Mouse (Mus musculus) right cerebral cortex, postnatal 36 days (tissue): ENCODE data around the gene Gm11037.
A peak's percentile ranks its signal among the peaks of the same experiment; 100 is the strongest.

Source experiments
- DNase-seq, 2 experiments: peaks; one replicate each; pipeline ENCODE4 v3.0.0; 2022; ENCODE audit warnings: low spot score in 2 of 2, mixed read lengths in 1 of 2

The Gm11037 gene

GRCm38 (mm10) chr2:131128636-131129157 is 4.6 kb upstream of the Gm11037 start:
- no peak for DNase-seq

- no peak for DNase-seq
These were observed 3.5 kb upstream of the Gm11037 start for GRCm38 (mm10) chr2:131129836-131130235.

GRCm38 (mm10) chr2:131130849-131131248 is 2.4 kb upstream of the Gm11037 start:
- DNase-seq, result no peak

- no peak for DNase-seq
These were observed 997 bp upstream of the Gm11037 start for GRCm38 (mm10) chr2:131132111-131132888.

- no peak for DNase-seq
These were observed 1.1 kb downstream of the Gm11037 start for GRCm38 (mm10) chr2:131134381-131134780.

GRCm38 (mm10) chr2:131134826-131135400 is 1.6 kb downstream of the Gm11037 start:
- no peak for DNase-seq

GRCm38 (mm10) chr2:131135521-131136139 is 2.3 kb downstream of the Gm11037 start:
- no peak for DNase-seq

- no peak for DNase-seq
These were observed 5.0 kb downstream of the Gm11037 start for GRCm38 (mm10) chr2:131138296-131138695.

GRCm38 (mm10) chr2:131138760-131139159 is 5.5 kb downstream of the Gm11037 start:
- DNase-seq, result no peak

- no peak for DNase-seq
These were observed 6.0 kb downstream of the Gm11037 start for GRCm38 (mm10) chr2:131139287-131139686.

- DNase-seq, result no peak
These were observed 6.7 kb downstream of the Gm11037 start for GRCm38 (mm10) chr2:131139886-131140532.

GRCm38 (mm10) chr2:131140533-131140905 is 7.2 kb downstream of the Gm11037 start:
- DNase-seq, result no peak

- DNase-seq, result no peak
These were observed 8.2 kb downstream of the Gm11037 start for GRCm38 (mm10) chr2:131141336-131141986.

GRCm38 (mm10) chr2:131142592-131142991 is 9.3 kb downstream of the Gm11037 start:
- DNase-seq, result peak in 1 of 2 experiments; percentile 15

GRCm38 (mm10) chr2:131143007-131143780 is 9.9 kb downstream of the Gm11037 start:
- no peak for DNase-seq

GRCm38 (mm10) chr2:131145121-131145520 is 11.8 kb downstream of the Gm11037 start:
- DNase-seq, result no peak

- DNase-seq, result no peak
These were observed 12.2 kb downstream of the Gm11037 start for GRCm38 (mm10) chr2:131145536-131145935.

- peak in 1 of 2 experiments; percentile 25 for DNase-seq
These were observed 13.1 kb downstream of the Gm11037 start for GRCm38 (mm10) chr2:131146193-131147042.

- DNase-seq, result no peak
These were observed 13.7 kb downstream of the Gm11037 start for GRCm38 (mm10) chr2:131147043-131147365.
